Mouse (Mus musculus): Measurements from ENCODE around the gene Aplp2.

The Aplp2 gene

DNA sequence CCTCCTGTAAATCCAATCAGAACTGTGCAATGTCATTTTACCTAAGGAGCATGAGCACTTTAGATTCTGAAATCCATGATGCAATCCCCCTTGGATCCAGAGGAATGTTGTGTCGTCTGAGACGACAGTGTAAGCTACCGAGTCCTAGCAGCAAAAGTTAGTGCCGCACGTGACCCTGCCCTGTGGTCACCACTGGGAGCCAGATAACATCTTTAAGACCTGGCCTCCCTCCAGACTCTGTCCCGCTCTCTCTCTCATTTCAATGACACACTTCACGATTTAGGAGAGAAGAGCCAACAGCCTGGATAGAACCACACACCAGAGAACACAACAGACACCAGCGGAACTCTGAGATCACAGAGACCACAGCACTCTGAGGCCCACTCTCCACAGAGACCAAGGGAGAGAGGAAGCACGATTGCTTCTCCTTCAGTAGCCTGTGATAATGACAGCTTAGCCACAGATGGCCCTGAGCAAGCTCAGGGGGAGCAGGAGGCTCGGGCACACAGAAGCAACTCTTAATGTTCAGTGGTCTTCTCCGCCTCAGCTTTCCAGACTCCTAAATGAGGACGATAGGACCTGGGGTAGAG is 83.6 kb downstream of the Aplp2 start:
- DNase-seq (ENCODE audit: low spot score in 2 of 2) = no peak

DNA sequence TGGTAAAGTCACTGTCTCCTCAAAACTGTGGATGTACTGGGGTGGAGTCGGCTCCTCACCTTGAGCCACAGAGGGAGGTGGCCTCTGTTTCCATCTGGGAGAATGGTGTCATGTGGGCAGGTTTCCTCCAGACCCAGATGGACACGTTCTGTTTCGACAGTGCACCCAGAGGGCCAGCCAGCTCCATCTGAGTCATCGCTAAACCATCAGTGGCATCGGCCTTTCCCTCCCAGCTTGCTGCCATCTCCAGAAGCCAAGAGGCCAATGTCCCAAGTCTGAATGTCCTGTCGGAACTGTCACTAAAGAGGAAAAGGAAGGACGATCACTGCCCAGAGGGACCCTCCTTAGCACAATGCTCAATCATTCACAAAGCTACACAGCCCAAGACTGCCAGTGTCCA is 85.5 kb downstream of the Aplp2 start:
- no peak for DNase-seq (ENCODE audit: low spot score in 2 of 2)

DNA sequence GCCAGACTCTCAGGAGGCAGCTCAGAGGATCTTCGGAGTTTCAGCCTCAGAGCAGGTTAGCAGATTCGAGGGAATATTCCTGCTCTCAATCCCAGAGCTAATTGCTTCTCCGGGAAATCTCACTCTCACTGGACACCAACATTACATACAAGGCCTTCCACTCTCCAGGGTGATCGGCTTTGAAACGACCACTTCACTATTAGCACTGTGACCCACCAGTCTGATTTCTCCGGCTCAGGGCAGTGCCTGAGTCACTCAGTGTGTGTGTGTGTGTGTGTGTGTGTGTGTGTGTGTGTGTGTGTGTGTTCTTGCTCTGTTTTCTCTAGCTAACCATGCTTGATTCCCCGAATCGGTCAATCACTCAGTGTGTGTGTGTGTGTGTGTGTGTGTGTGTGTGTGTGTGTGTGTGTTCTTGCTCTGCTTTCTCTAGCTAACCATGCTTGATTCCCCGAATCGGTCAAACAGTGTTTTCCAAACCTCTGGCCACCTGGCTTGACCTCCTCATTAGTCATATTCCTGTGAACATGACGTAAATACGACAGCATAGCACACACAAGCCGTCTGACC is 89.1 kb downstream of the Aplp2 start:
- DNase-seq (ENCODE audit: low spot score in 2 of 2) = no peak

DNA sequence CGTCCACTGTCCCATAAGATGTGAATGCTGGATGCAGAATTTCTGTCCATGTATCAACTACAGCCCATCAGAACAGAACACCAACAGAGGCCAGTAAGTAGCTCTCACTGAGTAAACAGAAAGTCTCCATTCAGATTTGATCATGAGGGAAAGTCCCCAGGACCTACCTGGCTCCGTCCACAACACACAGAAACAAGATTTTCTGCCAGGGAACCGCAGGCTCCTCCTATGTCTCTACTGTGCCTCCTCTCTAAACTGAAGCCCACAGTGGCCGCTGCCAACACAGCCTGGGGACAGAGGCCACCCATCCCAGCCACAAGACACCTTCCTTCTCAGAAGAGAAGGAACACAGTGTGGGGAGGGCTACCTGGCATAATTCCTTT is 91.1 kb downstream of the Aplp2 start:
- no peak for DNase-seq (ENCODE audit: low spot score in 2 of 2)

DNA sequence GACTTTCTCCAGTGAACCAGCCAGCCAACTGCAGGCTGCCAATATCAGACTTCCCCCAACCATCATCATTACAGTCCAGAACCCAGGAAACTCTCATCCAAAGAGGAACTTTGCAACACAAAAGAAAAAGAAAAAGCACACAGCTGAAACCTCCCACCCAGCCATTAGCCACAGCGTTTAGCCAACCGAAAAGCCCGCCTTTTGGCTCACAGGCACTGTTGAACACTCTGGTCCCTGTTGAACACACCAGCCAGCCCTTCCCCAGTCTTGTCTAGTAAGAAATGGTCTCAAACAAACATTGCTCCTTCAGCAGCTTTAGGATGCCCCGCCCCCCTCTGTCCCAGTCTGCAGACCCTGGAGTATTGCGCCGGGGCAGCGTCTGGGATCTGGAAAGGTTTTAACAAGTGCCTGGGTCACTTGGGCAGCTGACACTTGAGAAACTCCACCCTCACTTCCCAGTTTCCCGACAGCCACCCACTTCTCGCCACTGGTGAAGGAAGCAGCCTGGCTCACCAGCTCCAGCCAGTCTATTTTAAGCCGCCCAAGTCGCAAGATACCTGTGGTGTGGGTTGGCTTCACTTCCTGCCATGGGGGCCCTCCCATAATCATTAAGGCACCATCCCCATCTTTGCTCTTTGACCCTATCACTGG is 91.6 kb downstream of the Aplp2 start:
- no peak for DNase-seq (ENCODE audit: low spot score in 2 of 2)

DNA sequence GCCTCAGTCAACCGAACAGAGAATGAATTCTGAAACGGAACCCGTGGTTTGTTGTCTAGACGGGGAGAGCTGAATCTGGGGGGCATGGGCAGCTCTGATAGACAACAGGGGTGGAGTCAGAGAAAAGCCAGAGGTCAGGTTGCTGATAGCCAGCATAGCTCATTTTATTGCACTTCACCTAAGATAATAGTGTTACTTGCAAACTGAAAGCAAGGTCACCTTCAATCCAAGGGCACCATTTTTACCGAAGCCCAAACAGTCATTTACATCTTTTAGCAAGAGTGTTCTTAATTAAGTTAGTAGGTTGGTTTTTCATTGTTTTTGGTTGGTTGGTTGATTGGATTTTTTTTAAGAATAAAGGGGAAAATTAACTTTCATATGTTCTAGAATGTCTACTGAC is 92.2 kb downstream of the Aplp2 start:
- no peak for DNase-seq (ENCODE audit: low spot score in 2 of 2)

DNA sequence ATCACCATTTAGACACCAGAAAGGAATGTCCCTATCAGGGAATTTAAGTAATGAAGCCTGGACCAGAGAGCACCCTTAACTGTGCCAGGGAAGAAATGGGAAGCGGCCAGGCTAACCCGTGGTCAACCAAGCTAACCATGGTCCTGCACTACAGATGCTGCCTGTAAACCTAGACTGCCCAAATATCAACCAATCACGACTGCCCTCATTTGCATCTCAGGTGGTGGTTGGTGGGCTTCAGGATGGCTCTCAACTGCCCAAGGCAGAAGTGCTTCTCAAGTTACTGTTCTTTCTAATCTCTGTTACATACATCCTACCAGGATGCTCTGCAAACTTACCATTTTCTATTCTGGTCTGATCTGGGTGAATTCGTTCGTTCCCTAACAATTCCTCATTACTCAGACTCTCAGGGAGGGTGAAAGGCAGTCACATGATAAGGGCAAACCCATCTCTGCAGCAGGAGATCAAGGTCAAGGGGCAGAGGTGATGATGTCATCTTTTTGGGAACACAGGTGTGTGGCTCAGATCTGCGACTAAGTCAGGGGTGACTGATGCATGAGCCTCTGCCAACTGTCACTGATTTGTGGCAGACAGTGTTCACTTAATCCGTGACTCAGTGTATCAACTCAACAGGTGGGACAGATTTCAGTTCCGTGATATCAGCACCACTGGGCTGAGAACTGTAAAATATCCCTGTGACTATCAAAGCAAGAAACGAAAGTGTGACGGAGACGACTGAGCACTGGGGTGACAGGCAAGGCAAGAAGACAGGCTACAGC is 92.9 kb downstream of the Aplp2 start:
- no peak for DNase-seq (ENCODE audit: low spot score in 2 of 2)

DNA sequence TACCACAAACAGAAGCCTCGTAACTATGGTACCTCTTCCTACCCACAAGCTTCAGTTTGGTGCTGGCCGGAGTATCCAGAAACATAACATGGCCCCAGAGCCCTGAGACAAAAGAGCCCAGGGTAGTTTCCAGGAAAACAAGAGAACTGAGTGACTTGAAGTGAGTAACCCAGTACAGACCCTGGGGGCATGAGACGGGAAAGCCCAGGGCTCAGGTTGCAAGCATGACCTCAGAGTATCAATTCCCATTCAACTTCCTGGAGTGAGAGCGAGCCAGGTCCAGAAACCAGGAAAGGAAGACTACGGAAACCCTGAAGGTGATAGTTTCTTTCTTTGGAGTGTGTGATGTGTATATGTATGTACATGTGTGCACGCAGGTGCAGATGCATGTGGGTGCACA is 94.1 kb downstream of the Aplp2 start:
- no peak for DNase-seq (ENCODE audit: low spot score in 2 of 2)

DNA sequence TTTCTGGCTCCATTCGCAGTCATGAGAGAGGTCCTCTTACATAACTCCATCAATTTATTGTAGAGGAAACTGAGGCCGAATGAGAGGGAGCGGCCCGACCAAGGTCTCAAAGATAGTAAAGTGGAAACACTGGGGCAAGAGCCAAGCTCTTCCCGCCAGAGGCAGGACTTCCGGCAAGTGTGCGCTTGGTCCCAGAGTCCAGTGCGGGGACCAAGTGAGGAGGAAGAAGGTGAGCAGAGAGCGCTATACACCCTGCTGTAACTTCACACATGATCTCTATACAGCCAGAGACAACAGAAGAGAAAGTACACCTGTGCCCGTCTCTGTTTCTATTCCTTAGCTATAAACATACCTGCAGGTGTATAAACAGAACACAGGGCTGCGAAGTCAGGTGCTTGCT is 94.5 kb downstream of the Aplp2 start:
- DNase-seq (ENCODE audit: low spot score in 2 of 2) = no peak

DNA sequence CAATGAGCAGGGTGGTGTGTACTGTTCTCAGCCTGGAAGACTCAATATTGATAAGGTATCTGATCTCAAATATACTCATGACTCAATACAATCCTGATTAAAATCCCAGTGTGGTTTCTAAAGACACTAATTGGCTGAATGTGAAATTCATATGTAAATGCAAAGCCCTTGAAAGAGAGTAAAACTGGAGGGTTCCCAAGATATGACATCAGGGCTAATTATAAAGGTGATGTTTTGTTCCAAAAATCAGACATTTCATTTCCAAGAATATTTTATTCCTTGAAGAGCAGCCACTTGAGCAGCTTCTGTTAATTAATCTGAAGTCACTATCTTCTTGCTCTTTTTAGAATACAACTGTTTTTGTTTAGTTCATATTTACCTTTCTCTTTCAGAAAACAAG is 96.0 kb downstream of the Aplp2 start:
- no peak for DNase-seq (ENCODE audit: low spot score in 2 of 2)

DNA sequence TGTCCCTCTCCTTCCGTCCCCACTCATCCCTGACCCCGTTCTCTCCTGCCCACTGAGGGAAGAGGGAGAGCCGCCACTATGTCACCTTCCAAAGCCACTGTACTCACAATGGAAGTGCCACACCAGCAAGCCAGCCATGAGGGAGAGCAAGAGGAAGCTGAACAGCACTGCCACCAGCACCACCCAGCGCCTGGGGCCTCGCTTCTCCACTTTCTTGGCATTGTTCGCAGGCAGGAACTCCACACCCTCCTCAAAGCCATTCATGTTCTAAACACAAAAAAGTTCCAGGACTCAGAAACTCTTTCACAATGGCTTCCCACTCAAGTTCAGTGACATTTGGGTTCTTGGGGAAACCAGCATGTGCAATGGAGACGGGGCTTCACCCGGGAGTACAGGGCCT is 103.2 kb downstream of the Aplp2 start:
- no peak for DNase-seq (ENCODE audit: low spot score in 2 of 2)
